Mouse (Mus musculus): ENCODE data around the gene Dimt1.
"Not testable (repeated sequence)": the region's sequence is repeated elsewhere in the genome, so short reads cannot be mapped to it uniquely, and the experiment has no call there.

Gene Dimt1

GRCm38 (mm10) chr13:106961496-106961895, 14.6 kb downstream of the Dimt1 start:
- DNase-seq (ENCODE audit: low spot score), result no peak

- DNase-seq (ENCODE audit: low spot score), result no peak
Measured at GRCm38 (mm10) chr13:106996891-106997290, 50.0 kb downstream of the Dimt1 start.

- not testable (repeated sequence) for DNase-seq (ENCODE audit: low spot score)
Measured at GRCm38 (mm10) chr13:106997557-106997956, 50.6 kb downstream of the Dimt1 start.

DNA sequence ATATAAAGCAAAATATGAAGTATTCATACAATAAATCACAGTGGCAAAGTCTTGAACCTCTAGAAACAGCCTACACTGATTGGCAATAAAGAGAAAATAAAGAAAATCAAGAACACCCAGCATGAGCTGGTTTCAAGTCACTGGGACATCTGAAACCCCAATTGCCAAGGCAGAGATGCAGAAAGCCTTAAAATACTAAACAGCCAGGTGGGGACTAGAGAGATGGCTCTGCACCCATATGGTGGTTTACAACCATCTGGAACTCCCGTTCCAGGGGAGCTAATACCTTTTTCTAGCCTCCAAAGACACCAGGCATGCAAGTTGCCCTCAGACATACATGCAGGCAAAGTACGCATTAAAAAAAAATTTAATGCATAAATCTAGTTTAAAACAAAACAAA, 51.1 kb downstream of the Dimt1 start:
- DNase-seq (ENCODE audit: low spot score), result no peak

DNA sequence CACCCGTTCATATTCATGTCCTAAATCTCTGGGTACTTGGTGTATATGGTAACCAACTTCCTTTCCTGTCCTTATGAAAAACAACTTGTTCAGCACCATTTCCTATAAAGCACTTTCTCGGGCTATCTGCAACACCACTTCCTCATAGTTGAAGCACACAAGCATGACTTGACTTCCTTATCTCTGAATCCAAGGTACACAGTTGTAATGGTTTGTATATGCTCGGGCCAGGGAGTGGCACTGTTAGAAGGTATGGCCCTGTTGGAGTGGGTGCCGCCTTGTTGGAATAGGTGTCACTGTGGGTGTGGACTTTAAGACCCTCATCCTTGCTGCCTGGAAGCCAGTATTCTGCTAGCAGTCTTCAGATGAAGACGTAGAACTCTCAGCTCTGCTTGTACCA, 51.7 kb downstream of the Dimt1 start:
- DNase-seq (ENCODE audit: low spot score), result no peak

DNA sequence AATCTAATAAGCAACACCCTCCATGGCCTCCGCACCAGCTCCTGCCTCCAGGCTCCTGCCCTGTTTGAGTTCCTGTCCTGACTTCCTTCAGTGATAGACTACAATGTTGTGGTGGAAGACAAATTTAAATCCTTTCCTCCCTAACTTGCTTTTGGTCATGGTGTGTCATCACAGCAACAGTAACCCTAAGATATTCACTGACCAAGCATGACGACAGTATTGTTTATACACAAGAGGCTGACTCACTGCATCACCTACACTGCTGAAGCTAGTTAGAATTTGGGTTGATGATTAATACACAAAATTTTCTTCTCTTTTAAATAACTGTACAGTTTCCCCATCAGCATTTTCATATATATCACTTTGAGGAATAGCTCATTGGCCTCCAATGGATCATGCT, 56.3 kb downstream of the Dimt1 start:
- no peak for DNase-seq (ENCODE audit: low spot score)

GRCm38 (mm10) chr13:107008174-107008573, 61.2 kb downstream of the Dimt1 start:
- no peak for DNase-seq (ENCODE audit: low spot score)

Data from ovary, postnatal 14 days (tissue).